Mouse (Mus musculus) liver, adult (tissue): ENCODE data around the gene Olfr764-ps1.
"Not testable (repeated sequence)": the region's sequence is repeated elsewhere in the genome, so short reads cannot be mapped to it uniquely, and the experiment has no call there.

Experiments
- GATA4 ChIP-seq: IDR thresholded peaks from 2 replicates; pipeline ENCODE4 v1.6.1; 2014; ENCODE audit warnings: mild to moderate bottlenecking, low read length; ENCODE audit not compliant: insufficient replicate concordance

The Olfr764-ps1 gene

DNA sequence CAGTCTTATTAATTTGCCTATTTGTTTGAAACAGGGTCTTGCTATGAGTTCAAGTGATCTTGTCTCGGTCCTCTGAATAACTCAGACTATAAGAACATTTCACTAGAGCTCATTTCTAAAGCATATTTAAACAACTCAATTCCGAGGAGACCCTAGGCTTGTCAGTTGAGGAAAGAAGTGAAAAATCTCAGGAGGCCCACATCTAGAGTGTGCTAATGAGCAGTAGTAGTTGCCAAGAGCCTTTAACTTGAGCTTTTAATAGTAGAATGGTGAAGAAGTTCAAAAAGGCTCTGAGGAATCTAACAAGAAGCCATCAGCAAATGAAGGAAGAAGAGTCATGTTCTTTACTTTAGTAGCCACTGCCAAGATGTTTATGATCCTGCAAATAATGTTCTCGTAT, at the start of gene Olfr764-ps1:
Gene Olfr764-ps1, minus strand, starts transcription at position 101 of the 400 bp plus-strand sequence.
- no peak for TF ChIP-seq GATA4

DNA sequence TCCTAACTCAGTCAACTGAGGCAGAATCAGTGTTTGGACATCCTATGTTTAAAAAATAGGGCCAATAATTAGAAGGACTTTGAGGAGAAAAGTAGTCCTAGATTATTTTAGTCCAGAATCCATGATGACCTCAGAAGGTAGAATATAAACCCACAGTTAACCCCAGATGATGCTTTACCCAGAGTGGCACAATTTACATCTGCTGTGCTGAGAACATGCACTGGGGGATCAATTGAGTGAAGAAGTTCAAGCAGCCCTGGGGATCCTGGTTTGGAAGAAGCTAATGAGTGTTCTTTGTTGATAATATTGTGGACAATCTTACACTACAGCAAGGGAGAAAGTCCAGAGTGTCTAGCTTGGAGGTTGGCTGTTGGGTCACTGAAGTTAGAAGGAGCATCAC, 43.1 kb upstream of the Olfr764-ps1 start, which contains the start of gene Olfr767:
Gene Olfr767, minus strand, starts transcription at position 101 of the 400 bp plus-strand sequence.
- not testable (repeated sequence) for TF ChIP-seq GATA4

DNA sequence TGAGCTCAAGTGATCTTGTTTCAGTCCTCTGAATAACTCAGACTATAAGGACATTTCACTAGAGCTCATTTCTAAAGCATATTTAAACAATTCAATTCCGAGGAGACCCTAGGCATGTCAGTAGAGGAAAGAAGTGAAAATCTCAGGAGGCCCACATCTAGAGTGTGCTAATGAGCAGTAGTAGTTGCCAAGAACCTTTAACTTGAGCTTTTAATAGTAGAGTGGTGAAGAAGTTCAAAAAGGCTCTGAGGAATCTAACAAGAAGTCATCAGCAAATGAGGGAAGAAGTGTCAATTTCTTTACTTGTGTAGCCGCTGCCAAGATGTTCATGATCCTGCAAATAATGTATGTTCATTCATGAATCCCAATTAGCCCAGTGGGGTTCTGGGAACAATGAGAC, 29.2 kb upstream of the Olfr764-ps1 start, which contains the start of gene Olfr766-ps1:
Gene Olfr766-ps1, minus strand, starts transcription at position 101 of the 400 bp plus-strand sequence.
- no peak for TF ChIP-seq GATA4

DNA sequence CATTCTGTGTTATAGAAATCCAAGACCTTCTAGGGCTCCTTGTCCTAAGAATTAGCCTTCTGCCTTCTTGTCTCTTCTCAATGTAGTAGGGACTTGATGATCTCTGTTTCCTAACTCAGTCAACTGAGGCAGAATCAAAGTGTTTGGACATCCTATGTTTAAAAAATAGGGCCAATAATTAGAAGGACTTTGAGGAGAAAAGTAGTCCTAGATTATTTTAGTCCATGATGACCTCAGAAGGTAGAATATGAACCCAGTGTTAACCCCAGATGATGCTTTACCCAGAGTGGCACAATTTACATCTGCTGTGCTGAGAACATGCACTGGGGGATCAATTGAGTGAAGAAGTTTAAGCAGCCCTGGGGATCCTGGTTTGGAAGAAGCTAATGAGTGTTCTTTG, 10.2 kb upstream of the Olfr764-ps1 start, which contains the start of gene Olfr765:
Gene Olfr765, minus strand, starts transcription at position 101 of the 400 bp plus-strand sequence.
- not testable (repeated sequence) for TF ChIP-seq GATA4

DNA sequence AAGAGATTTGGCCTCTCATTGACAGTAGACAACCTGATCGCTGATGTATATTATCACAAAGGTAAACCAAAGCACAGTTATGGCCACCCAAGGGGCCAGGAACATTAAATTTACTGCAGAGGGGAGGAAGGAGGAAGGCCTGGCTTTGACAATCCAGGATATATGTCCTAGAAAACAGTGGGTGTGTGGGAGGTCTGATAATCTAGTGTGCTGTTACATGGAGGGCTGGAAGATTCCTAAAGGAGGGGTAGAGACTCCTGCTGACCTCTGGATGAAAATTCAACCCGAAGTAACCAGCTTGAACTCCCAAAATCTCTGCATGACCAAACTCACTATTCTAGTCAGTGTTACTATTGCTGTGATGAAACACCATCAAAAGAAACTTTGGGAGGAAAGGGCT, 11.4 kb downstream of the Olfr764-ps1 start:
- TF ChIP-seq GATA4, result no peak

DNA sequence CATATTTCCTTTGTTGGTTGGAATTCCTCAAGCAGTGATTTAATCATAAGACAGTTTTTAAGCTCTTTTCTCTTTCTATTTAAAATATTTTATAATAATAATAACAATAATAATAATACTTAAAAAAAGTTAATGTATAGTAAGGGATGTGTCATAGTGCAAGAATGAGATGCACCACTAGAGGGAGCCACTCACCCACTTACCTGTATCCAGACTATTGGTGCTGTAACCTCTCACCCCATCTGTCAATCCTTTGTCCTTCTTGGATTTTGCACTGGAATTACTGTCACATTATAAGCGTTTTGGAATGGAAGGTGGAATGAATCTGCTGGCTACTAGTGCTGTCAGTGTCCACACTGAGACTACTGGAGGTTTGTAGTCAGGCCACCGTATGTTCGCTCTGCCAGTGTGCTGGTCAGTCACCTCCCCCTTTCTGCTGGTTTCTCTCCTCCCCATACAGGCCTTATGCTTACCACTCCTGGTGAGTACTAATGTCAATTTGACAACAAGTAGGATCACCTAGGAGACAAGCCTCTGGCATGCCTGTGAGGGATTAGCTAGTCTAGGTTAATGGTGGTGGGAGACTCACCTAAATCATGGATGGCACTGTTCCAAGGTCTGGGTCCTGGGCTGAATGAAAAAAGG, 13.6 kb downstream of the Olfr764-ps1 start:
- no peak for TF ChIP-seq GATA4

DNA sequence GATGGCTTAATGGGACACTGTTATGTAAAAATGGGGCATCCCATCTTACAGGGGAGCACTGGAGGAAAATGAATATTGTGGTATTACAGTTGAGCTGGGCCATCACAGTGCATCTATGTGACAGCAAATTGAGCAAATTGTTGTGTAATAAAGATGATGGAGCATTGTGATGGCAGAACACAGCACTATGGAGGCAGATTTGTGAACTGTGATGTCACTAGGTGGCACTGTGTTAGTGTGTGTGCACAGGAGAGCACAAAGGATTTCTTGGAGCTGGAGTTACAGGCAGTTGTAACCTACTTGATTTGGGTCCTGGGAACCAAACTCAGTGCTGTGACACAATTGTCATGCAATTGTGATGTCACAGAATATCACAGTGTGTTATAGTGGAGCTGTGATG, 16.4 kb downstream of the Olfr764-ps1 start:
- TF ChIP-seq GATA4, result no peak

DNA sequence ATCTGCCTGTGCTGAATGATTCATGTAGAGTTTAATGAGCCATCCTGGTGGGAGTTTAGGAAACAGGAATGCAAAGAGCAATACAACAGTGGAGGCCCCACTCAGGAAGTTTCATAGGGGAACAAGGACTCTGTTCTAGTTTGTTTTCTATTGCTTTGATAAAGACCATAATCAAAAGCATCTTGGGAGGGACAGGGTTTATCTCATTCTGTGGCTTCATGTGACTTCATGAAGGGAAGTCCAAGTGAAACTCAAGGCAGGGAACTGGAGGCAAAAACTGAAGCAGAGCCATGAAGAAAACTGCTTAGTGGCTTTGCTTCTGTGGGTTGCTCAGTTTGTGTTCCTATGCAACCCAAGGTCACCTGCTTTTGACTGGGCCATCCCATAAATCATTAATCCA, 25.2 kb downstream of the Olfr764-ps1 start:
- no peak for TF ChIP-seq GATA4

DNA sequence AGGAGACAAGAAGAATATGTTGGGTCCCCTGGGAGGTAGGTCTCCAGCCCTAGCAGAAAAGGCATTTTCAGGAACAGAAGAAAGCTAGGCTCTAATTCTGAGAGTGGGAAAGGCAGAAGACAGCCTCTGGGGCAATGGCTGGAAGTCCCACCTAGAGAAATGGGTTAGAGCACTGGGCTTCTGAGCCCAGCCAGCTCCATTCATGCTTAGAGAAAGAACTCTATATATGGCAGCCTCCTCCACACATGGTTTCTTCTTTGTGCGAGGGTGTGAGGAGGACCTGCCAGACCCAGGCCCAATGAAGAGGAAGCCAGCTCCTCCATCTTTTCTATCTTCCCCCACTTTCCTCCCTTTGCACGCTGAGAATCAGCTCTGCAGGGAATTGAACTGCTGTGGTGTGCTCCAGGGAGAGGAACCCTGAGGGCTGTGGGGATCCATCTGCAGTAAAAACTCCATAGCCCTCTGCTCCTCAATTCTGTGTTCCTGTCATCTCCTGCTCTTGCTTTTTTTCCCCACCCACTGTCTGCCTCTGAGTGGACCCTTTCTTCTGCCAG, 29.3 kb downstream of the Olfr764-ps1 start, which contains the start of gene Olfr763:
Gene Olfr763, plus strand, starts transcription at position 504 of the 554 bp plus-strand sequence.
- no peak for TF ChIP-seq GATA4

DNA sequence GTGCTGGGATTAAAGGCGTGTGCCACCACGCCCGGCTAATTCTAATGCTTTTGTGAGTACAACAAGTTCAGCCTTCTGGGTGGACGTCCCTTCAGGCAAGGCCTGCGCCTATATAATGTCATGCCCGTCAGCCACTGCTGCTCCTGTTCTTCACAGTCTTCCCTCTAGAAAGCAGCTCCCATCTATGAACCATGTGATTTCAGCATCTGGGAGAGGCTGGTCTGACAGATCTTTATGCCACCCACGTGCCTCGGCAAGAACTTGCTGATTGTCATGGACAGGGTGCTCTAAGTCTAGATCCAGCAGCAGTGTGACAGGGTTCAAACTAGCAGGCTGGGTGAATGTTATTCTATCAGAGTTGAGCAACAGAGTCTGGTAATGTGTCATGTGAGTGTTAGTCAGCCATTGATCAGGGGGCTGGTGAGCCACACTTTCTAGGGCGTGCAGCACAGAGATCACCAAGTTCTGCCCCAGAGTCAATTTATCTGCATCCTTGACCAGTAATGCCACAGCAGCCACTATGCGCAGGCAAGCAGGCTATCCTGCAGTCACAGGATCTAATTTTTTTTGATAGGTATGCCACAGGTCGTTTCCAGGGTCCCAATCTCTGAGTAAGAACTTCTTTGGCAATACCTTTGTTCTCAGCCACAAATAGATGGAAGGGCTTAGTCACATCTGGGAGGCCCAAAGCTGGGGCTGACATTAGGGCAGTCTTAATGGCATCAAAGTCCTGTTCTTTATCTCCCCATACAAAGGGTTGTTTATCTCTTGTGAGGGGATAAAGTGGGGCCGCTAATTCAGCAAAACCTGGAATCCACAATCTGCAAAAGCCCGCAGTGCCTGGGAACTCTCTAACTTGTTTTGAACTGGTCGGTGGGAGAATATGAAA, 35.4 kb downstream of the Olfr764-ps1 start:
- no peak for TF ChIP-seq GATA4

DNA sequence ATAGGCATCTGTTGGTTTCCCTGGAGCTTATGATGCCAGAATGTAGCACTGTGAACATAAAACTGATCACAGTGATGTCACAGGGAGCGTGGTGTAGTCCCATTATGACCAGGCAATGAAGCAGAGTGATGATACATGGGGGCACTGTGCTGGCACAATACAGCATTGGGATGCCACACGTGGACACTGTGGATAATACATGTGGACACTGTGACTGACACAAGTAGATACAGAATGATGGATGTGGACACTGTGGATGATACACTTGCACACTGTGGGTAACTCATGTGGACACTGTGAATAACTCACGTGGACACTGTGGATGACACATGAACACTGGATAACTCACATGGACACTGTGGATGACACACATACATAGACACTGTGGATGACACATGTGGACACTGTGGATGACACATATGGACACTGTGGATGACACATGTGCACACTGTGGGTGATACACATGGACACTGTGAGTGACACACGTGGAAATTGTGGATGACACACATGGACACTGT, 43.1 kb downstream of the Olfr764-ps1 start:
- no peak for TF ChIP-seq GATA4

DNA sequence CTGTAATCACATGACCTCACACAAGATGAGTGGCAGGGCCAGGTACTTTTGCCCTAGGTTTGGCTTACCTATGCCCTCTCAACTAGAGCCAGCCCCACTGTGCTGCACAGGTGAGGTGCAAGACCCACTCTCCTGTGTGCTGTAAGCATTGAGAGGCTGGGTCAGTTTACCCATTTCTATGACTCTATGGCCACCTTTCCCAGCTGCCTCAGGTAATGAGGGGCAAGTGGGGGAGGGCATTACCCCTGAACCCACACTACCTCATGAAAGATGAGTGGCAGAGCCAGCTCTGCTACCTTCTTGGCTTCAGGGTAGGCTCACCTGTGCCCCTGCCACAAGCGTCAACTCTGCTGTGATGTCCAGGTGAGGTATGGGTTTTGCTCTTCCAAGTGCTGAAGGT, 43.9 kb downstream of the Olfr764-ps1 start:
- TF ChIP-seq GATA4, result no peak

DNA sequence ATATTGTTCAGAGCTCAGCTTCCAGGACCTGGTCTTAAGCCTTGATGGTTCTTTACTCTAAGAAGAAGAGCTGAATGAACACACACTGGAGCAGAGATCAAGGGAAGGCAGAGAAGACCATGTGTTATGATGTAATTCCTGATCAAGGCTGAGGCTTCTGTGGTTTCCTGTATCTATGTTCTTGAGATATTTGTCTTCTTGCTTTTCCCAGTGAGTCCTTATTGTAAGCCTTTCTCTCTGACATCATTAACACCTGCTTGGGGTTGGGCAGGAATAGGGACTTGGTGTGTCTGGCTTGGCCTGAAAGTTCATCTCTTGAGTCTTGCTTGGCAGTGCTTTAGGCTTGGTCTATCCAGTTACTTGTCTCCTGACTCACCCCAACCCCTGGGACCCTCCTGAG, 48.7 kb downstream of the Olfr764-ps1 start:
- no peak for TF ChIP-seq GATA4

DNA sequence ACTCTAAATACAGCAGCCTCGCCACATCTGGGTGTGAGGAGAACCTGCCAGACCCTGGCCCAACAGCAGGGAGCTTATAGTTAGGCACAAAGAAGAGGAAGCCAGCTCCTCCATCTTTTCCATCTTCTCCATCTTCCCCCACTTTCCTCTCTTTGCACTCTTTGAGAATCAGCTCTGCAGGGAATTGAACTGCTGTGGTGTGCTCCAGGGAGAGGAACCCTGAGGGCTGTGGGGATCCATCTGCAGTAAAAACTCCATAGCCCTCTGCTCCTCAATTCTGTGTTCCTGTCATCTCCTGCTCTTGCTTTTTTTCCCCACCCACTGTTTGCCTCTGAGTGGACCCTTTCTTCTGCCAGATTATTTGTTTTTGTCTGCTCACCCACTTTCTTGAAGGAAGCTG, 50.6 kb downstream of the Olfr764-ps1 start, which contains the start of gene Olfr9:
Gene Olfr9, plus strand, starts transcription at position 301 of the 400 bp plus-strand sequence.
- not testable (repeated sequence) for TF ChIP-seq GATA4
